Mouse (Mus musculus) small intestine, adult 2 months (tissue): ENCODE results near the gene Vmn1r237. TPM values are rescaled to one million over a fixed set of nuclear protein-coding genes. Genes with fewer than 3 reads are reported as not detected.

Experiments used
- H3K27ac ChIP-seq: fragments of 200-500 bp; 2 replicates; pipeline ENCODE4 v1.5.1; 2012; ENCODE audit warnings: low read depth, low read length, control low read depth, inconsistent platforms; ENCODE audit not compliant: insufficient read depth
- H3K27me3 ChIP-seq: fragments of 200-500 bp; 2 replicates; pipeline ENCODE4 v1.6.1; 2012; ENCODE audit warnings: mild to moderate bottlenecking, moderate library complexity, low read length, inconsistent platforms; ENCODE audit not compliant: control insufficient read depth, insufficient read depth
- H3K36me3 ChIP-seq: fragments of 200-500 bp; 2 replicates; pipeline ENCODE4 v1.6.1; 2012; ENCODE audit warnings: mild to moderate bottlenecking, low read length, control low read depth, inconsistent platforms; ENCODE audit not compliant: control insufficient read depth, insufficient read depth
- H3K4me1 ChIP-seq: fragments of 200-500 bp; 2 replicates; pipeline ENCODE4 v1.6.1; 2012; ENCODE audit warnings: low read length, inconsistent platforms, mixed read lengths; ENCODE audit not compliant: control insufficient read depth, insufficient read depth, insufficient read length
- H3K4me3 ChIP-seq: fragments of 200-500 bp; 2 replicates; pipeline ENCODE4 v1.5.1; 2012; ENCODE audit warnings: low read depth, mild to moderate bottlenecking, control low read depth, inconsistent platforms, low read length, moderate library complexity
- CTCF ChIP-seq: fragments of 200-500 bp; IDR thresholded peaks from 2 replicates; pipeline ENCODE4 v1.5.1; 2012; ENCODE audit warnings: low read depth, mild to moderate bottlenecking, control low read depth, inconsistent platforms, low read length, moderate library complexity, mixed read lengths; ENCODE audit not compliant: insufficient replicate concordance, insufficient read length; ENCODE audit errors: extremely low read depth
- POLR2A ChIP-seq: fragments of 200-500 bp; IDR thresholded peaks from 2 replicates; pipeline ENCODE4 v1.6.1; 2012; ENCODE audit warnings: low read depth, mild to moderate bottlenecking, control low read depth, inconsistent platforms, low read length, moderate library complexity
- WGBS: fragments of 180-500 bp; shearing (Covaris S2); methylation state at CpG from one replicate; pipeline ENCODE4 v1.1.7; 2018; 5-methylcytosine and 5-hydroxymethylcytosine counted together
- polyA plus RNA-seq: library from polyadenylated mRNA; depleted of rRNA; stranded (reverse); fragments of >200 nt; gene quantifications from 2 replicates; pipeline ENCODE4 v1.2.3, GENCODE M21; 2012; rRNA removed

Vmn1r237 gene
- not detected in 2 replicates for polyA plus RNA-seq

DNA sequence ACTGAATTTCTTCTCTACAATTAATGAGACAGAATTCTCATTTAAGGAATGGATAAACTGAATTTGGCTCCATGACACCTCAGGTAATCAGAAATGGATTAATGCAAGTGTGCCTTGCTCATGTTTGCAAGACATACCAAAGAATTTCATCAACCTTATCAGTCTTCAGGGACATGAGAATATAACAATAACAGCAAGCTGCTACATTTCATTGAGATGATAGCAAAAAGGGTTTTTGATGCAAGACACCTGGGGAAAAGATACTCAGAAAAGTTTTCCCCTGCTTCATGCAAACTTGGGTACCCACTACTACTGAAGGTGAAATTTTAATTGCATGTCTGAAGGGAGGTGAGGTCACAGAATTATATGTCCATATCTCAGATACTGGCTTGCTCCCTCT, at the start of gene Vmn1r237:
TSS of gene Vmn1r237 (plus strand) at position 301 of the 400 bp plus-strand sequence.
- Histone ChIP-seq H3K4me3 (no peak within 1 kb of the TSS), H3K36me3 (no peaks in the 10 kb centered on the region), H3K4me1 (no peaks in the 10 kb centered on the region), H3K27ac (no peak within 1 kb of the TSS), H3K27me3 (no peaks in the 10 kb centered on the region)
- TF ChIP-seq CTCF (no peak), POLR2A (no peak)

DNA sequence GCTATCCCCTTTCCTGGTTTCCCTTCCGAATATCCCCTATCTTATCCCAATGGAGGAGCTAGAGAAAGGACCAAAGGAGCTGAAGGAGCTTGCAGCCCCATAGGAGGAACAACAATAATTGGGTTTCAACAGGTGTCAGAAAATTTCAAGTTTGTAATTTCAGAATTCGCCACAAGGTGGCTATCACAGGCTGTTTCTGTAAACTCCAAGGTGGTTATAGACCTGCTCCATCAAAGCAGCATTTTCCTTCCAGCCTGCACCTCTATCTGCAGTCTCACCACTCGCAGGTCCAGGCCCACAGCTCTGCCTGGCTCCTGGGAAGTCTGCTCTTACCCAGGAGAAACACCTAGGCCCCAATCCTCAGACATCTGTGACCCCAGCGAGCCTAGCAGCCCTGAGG, 39.6 kb upstream of the Vmn1r237 start:
- Histone ChIP-seq H3K4me1 (no peaks in the 10 kb centered on the region), H3K4me3 (no peak overlapping the region), H3K27me3 (no peaks in the 10 kb centered on the region), H3K36me3 (no peaks in the 10 kb centered on the region), H3K27ac (no peak overlapping the region)
- WGBS = 18% methylated on average over 4 of the region's 4 CpGs
- peak; percentile 28; the same call in 1 of the 2 replicates for TF ChIP-seq CTCF
- TF ChIP-seq POLR2A = no peak

- no peak within 1 kb of the TSS for H3K4me3 ChIP-seq
Measured at GRCm38 (mm10) chr17:21282642-21283041, 29.0 kb upstream of the Vmn1r237 start, which contains the start of gene Vmn1r236. Gene Vmn1r236 (plus strand): TSS chr17:21282942.

DNA sequence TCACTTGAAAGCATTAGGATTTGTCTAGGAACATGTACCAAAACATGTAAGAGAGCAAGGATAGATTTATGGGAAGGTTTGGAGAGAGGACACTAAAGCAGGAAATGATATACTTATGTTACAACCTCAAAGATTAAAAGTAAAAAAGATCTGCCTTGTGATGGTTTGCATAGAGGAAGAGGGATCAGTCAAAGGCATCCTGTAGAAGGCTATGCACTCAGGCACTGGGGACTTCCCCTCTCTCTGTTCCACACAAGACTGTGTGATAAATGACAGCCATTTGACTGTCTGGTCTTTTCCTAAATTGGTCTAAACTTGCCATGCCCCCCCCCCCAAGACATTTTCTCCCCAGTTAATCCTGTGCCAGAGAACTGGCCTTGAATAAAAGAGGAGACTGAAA, 27.3 kb upstream of the Vmn1r237 start:
- H3K27ac ChIP-seq = no peak overlapping the region
- no peaks in the 10 kb centered on the region for H3K27me3 ChIP-seq
- no peaks in the 10 kb centered on the region for H3K4me1 ChIP-seq
- H3K36me3 ChIP-seq = no peaks in the 10 kb centered on the region
- no peak for TF ChIP-seq POLR2A
- TF ChIP-seq CTCF = no peak
- no peak overlapping the region for H3K4me3 ChIP-seq

More at GRCm38 (mm10) chr17:21282642-21283041, 29.0 kb upstream of the Vmn1r237 start, which contains the start of gene Vmn1r236:
- H3K27me3 ChIP-seq = no peaks in the 10 kb centered on the region
- H3K27ac ChIP-seq = no peak within 1 kb of the TSS
- no peaks in the 10 kb centered on the region for H3K36me3 ChIP-seq
- no peaks in the 10 kb centered on the region for H3K4me1 ChIP-seq
- TF ChIP-seq POLR2A (no peak), CTCF (no peak)
- 76% methylated on average over 3 of the region's 3 CpGs for WGBS

DNA sequence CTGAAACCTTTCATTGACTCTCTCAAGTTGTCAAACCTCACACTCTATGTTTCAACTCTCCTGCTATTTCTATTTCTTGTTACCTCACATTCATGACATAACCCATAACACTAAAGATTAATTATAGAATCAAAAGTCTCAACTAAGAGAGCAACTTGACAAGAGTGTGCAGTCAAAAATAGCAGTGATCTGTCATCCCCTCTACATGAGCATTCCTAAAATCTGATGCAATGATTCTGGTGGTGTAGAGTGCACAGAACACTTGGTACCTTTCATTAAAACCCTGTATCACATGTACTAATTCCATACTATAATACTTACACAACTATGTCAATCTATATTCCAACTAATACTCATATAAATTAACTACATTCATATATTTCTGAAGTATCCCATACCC, 22.0 kb upstream of the Vmn1r237 start:
- TF ChIP-seq CTCF (no peak), POLR2A (no peak)

More for the DNA sequence above, 22.0 kb upstream of the Vmn1r237 start:
- no peaks in the 10 kb centered on the region for H3K27me3 ChIP-seq
- H3K4me3 ChIP-seq = no peak overlapping the region
- H3K27ac ChIP-seq = no peak overlapping the region
- H3K4me1 ChIP-seq = no peaks in the 10 kb centered on the region
- H3K36me3 ChIP-seq = no peaks in the 10 kb centered on the region

Other genes with a start within 250 kb of the Vmn1r237 start
- gene Vmn1r234, start 85.8 kb upstream of the Vmn1r237 start, polyA plus RNA-seq = not detected in 2 replicates
- gene Vmn1r235, start 55.5 kb upstream of the Vmn1r237 start, polyA plus RNA-seq = not detected in 2 replicates
- gene Vmn1r236, start 28.9 kb upstream of the Vmn1r237 start, polyA plus RNA-seq = not detected in 2 replicates
- 0.11 TPM in 1 of 2 replicates, not detected in the other for gene Zfp677, start 71.9 kb downstream of the Vmn1r237 start, polyA plus RNA-seq
- 0.20 TPM in 1 of 2 replicates, not detected in the other for gene Zfp54, start 111.4 kb downstream of the Vmn1r237 start, polyA plus RNA-seq
- 0.08 and 0.15 TPM in 2 replicates for gene Zfp51, start 138.5 kb downstream of the Vmn1r237 start, polyA plus RNA-seq
- 2.5 and 2.6 TPM in 2 replicates for gene Zfp53, start 177.1 kb downstream of the Vmn1r237 start, polyA plus RNA-seq
- 0.05 TPM in 1 of 2 replicates, not detected in the other for gene Zfp52, start 223.7 kb downstream of the Vmn1r237 start, polyA plus RNA-seq